Mouse (Mus musculus) liver, postnatal 0 days (tissue): ENCODE measurements at regions not wholly inside any gene's neighbourhood (a gene's known extent, or its start where the extent isn't known, plus 50 kb on each side); places are given as distances from the start of the nearest gene placed in this dataset.

Experiments
- CTCF ChIP-seq: sonication (generic); IDR thresholded peaks from 2 replicates; pipeline ENCODE4 v1.5.1; 2016; ENCODE audit warnings: antibody characterized with exemption, low read depth
- EP300 ChIP-seq: IDR thresholded peaks from 2 replicates; pipeline ENCODE4 v1.6.1; 2016; ENCODE audit warnings: antibody characterized with exemption, low read depth, mild to moderate bottlenecking

DNA sequence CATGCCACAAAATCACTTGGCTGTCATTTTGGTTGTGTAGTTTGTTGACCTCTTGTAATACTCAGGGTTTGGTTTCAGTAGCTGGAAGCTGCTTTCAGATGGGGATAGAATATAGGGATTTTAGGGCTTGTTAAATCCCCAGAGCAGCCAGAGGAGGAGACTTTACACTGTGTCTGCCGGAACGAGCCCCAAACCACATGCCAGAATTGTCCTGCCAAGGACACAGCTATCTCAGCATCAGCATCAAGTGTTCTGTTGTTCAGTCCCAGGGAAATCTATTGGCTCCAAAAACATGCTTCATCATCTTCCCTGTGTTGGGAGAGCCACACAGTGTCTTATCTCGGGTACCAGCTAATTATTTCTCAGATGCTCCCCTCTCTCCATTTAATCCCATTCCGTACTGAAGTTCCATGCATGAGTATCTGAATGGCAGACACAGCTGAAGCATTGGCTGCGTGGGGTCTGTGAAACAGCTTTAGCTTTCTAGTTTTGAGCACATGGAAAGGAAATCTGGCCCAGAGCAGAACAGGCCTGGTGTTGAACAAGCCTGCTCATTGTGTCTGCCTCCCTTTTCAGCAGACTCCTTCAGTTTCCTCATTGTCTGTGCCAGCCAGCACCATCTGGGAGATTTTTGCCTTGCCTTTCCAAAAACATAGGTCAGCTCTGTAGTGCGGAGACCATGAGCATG, 264.8 kb downstream of the Cd109 start:
- TF ChIP-seq CTCF (no peak), EP300 (no peak)
